Mouse (Mus musculus): ENCODE measurements at regions not wholly inside any gene's neighbourhood (a gene's known extent, or its start where the extent isn't known, plus 50 kb on each side); places are given as distances from the start of the nearest gene placed in this dataset.
A peak's percentile ranks its signal among the peaks of the same experiment; 100 is the strongest.

- H3K4me1 ChIP-seq, result no peaks in the 10 kb centered on the region
- no peak overlapping the region for H3K27ac ChIP-seq
- no peaks in the 10 kb centered on the region for H3K36me3 ChIP-seq (replicated peaks)
- no peaks in the 10 kb centered on the region for H3K9me3 ChIP-seq
- no peak overlapping the region for H3K4me2 ChIP-seq
- H3K27me3 ChIP-seq (replicated peaks), result no peaks in the 10 kb centered on the region
- no peak overlapping the region for H3K9ac ChIP-seq
- H3K4me3 ChIP-seq, result no peak overlapping the region
- no peak for ATAC-seq (replicated peaks)
Observed at GRCm38 (mm10) chr2:81407372-81407771, 645.6 kb upstream of the Zfp804a start.

- Histone ChIP-seq H3K4me3 (no peak overlapping the region), H3K4me1 (no peaks in the 10 kb centered on the region), H3K27ac (no peak overlapping the region), H3K4me2 (no peak overlapping the region), H3K27me3 (replicated peaks) (no peaks in the 10 kb centered on the region), H3K9me3 (no peaks in the 10 kb centered on the region), H3K9ac (no peak overlapping the region), H3K36me3 (replicated peaks) (no peaks in the 10 kb centered on the region)
- no peak for ATAC-seq (replicated peaks)
- WGBS, result 60% methylated on average over 3 of the region's 3 CpGs
Observed at GRCm38 (mm10) chr2:81411751-81412150, 641.3 kb upstream of the Zfp804a start.

- WGBS, result 85% methylated on average over 4 of the region's 4 CpGs
- H3K27me3 ChIP-seq (replicated peaks), result no peaks in the 10 kb centered on the region
- H3K9ac ChIP-seq, result no peak overlapping the region
- H3K36me3 ChIP-seq (replicated peaks), result no peaks in the 10 kb centered on the region
- no peak overlapping the region for H3K27ac ChIP-seq
- H3K4me1 ChIP-seq, result no peaks in the 10 kb centered on the region
- ATAC-seq (replicated peaks), result no peak
- no peaks in the 10 kb centered on the region for H3K9me3 ChIP-seq
- H3K4me2 ChIP-seq, result no peak overlapping the region
- H3K4me3 ChIP-seq, result no peak overlapping the region
Observed at GRCm38 (mm10) chr2:81431411-81431810, 621.6 kb upstream of the Zfp804a start.

GRCm38 (mm10) chr2:81439082-81439481, 613.9 kb upstream of the Zfp804a start:
- Histone ChIP-seq H3K4me2 (no peak overlapping the region), H3K27ac (no peak overlapping the region), H3K27me3 (replicated peaks) (no peaks in the 10 kb centered on the region), H3K4me3 (no peak overlapping the region), H3K36me3 (replicated peaks) (no peaks in the 10 kb centered on the region), H3K4me1 (no peaks in the 10 kb centered on the region), H3K9me3 (no peaks in the 10 kb centered on the region), H3K9ac (no peak overlapping the region)
- peak; percentile 62 for ATAC-seq (replicated peaks)
- 75% methylated on average over 11 of the region's 11 CpGs for WGBS

DNA sequence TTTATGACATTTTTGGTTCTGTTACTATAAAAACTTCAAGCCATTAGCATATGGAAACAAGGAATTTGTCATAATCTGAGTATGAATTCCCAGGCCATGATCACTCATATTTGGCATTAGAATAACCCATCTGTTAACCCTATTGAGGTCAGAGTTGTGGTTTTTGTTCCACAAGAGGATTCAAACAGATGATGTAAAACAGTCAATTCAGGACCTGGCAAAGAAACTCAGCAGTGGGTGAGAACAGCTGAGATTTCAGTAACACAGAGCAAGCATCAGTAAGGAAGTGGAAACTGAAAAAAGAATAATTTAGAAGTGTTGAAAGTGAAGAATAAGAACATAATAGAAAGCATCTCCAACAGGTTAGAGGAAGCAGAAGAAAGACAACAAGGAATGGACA, 612.1 kb upstream of the Zfp804a start:
- Histone ChIP-seq H3K9me3 (no peaks in the 10 kb centered on the region), H3K4me2 (no peak overlapping the region), H3K4me3 (no peak overlapping the region), H3K4me1 (no peaks in the 10 kb centered on the region), H3K27ac (no peak overlapping the region), H3K9ac (no peak overlapping the region), H3K36me3 (replicated peaks) (no peaks in the 10 kb centered on the region), H3K27me3 (replicated peaks) (no peaks in the 10 kb centered on the region)
- ATAC-seq (replicated peaks), result no peak

- H3K4me3 ChIP-seq, result no peak overlapping the region
- H3K36me3 ChIP-seq (replicated peaks), result no peaks in the 10 kb centered on the region
- no peaks in the 10 kb centered on the region for H3K9me3 ChIP-seq
- H3K4me2 ChIP-seq, result no peak overlapping the region
- no peaks in the 10 kb centered on the region for H3K27me3 ChIP-seq (replicated peaks)
- H3K9ac ChIP-seq, result no peak overlapping the region
- WGBS, result 60% methylated on average over 1 of the region's 1 CpGs
- H3K27ac ChIP-seq, result no peak overlapping the region
- ATAC-seq (replicated peaks), result no peak
- no peaks in the 10 kb centered on the region for H3K4me1 ChIP-seq
Observed at GRCm38 (mm10) chr2:81450514-81450913, 602.5 kb upstream of the Zfp804a start.

GRCm38 (mm10) chr2:81488821-81489220, 564.2 kb upstream of the Zfp804a start:
- Histone ChIP-seq H3K4me1 (no peaks in the 10 kb centered on the region), H3K9me3 (no peaks in the 10 kb centered on the region), H3K4me3 (no peak overlapping the region), H3K4me2 (no peak overlapping the region), H3K27me3 (replicated peaks) (no peaks in the 10 kb centered on the region), H3K9ac (no peak overlapping the region), H3K27ac (no peak overlapping the region), H3K36me3 (replicated peaks) (no peaks in the 10 kb centered on the region)
- 53% methylated on average over 2 of the region's 2 CpGs for WGBS
- no peak for ATAC-seq (replicated peaks)

GRCm38 (mm10) chr2:81506985-81507384, 546.0 kb upstream of the Zfp804a start:
- Histone ChIP-seq H3K9me3 (no peaks in the 10 kb centered on the region), H3K27me3 (replicated peaks) (no peaks in the 10 kb centered on the region), H3K4me1 (no peaks in the 10 kb centered on the region), H3K27ac (no peak overlapping the region), H3K4me3 (no peak overlapping the region), H3K4me2 (no peak overlapping the region), H3K9ac (no peak overlapping the region), H3K36me3 (replicated peaks) (no peaks in the 10 kb centered on the region)
- ATAC-seq (replicated peaks), result no peak
- 90% methylated on average over 1 of the region's 1 CpGs for WGBS

DNA sequence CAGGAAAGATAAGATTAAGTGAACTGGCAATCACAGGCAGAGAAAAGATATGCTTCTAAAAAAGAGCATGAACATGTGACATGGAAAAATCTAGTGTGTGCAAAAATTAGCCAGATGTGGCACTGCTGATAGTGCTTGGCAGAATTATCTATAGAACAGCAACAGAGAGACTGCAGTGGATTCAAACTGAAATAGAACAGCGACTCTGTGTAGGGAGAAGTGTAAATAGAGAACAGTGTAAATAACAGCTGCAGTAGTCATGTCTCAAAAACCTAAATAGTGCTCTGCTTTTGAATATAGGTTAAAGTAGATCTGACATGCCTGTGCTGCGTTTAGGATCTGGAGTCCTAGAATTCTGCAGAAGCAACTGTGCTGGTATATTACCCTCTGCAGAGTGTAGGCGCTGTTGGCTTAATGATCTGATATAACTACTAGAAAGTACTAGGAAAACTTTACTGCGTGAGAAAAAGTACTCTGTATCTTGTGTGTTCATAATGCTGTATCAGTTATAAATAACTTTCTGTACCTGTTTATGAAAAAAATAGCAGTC, 539.9 kb upstream of the Zfp804a start:
- ATAC-seq (replicated peaks), result no peak
- Histone ChIP-seq H3K4me3 (no peak overlapping the region), H3K36me3 (replicated peaks) (no peaks in the 10 kb centered on the region), H3K27ac (no peak overlapping the region), H3K4me2 (no peak overlapping the region), H3K9me3 (no peaks in the 10 kb centered on the region), H3K4me1 (no peaks in the 10 kb centered on the region), H3K27me3 (replicated peaks) (no peaks in the 10 kb centered on the region), H3K9ac (no peak overlapping the region)
- 90% methylated on average over 4 of the region's 4 CpGs for whole genome bisulfite sequencing

GRCm38 (mm10) chr2:81538111-81538510, 514.9 kb upstream of the Zfp804a start:
- WGBS, result 78% methylated on average over 2 of the region's 2 CpGs
- Histone ChIP-seq H3K4me3 (no peak overlapping the region), H3K27me3 (replicated peaks) (no peaks in the 10 kb centered on the region), H3K4me2 (no peak overlapping the region), H3K9ac (no peak overlapping the region), H3K36me3 (replicated peaks) (no peaks in the 10 kb centered on the region), H3K4me1 (no peaks in the 10 kb centered on the region), H3K27ac (no peak overlapping the region), H3K9me3 (no peaks in the 10 kb centered on the region)
- no peak for ATAC-seq (replicated peaks)

GRCm38 (mm10) chr2:81549158-81549557, 503.9 kb upstream of the Zfp804a start:
- Histone ChIP-seq H3K4me2 (no peak overlapping the region), H3K9me3 (no peaks in the 10 kb centered on the region), H3K27ac (no peak overlapping the region), H3K36me3 (replicated peaks) (no peaks in the 10 kb centered on the region), H3K27me3 (replicated peaks) (no peaks in the 10 kb centered on the region), H3K4me3 (no peak overlapping the region), H3K4me1 (no peaks in the 10 kb centered on the region), H3K9ac (no peak overlapping the region)
- ATAC-seq (replicated peaks), result no peak
- WGBS, result 90% methylated on average over 2 of the region's 2 CpGs

- no peak for ATAC-seq (replicated peaks)
- no peak overlapping the region for H3K9ac ChIP-seq
- H3K27me3 ChIP-seq (replicated peaks), result no peaks in the 10 kb centered on the region
- H3K4me3 ChIP-seq, result no peak overlapping the region
- no peak overlapping the region for H3K27ac ChIP-seq
- 68% methylated on average over 3 of the region's 3 CpGs for WGBS
- no peaks in the 10 kb centered on the region for H3K4me1 ChIP-seq
- H3K9me3 ChIP-seq, result no peaks in the 10 kb centered on the region
- H3K36me3 ChIP-seq (replicated peaks), result no peaks in the 10 kb centered on the region
- H3K4me2 ChIP-seq, result no peak overlapping the region
Observed at GRCm38 (mm10) chr2:81582111-81582510, 470.9 kb upstream of the Zfp804a start.

All from midbrain, embryonic 15.5 days (tissue).